Mouse (Mus musculus): ENCODE data around the gene Dusp2.

DNA sequence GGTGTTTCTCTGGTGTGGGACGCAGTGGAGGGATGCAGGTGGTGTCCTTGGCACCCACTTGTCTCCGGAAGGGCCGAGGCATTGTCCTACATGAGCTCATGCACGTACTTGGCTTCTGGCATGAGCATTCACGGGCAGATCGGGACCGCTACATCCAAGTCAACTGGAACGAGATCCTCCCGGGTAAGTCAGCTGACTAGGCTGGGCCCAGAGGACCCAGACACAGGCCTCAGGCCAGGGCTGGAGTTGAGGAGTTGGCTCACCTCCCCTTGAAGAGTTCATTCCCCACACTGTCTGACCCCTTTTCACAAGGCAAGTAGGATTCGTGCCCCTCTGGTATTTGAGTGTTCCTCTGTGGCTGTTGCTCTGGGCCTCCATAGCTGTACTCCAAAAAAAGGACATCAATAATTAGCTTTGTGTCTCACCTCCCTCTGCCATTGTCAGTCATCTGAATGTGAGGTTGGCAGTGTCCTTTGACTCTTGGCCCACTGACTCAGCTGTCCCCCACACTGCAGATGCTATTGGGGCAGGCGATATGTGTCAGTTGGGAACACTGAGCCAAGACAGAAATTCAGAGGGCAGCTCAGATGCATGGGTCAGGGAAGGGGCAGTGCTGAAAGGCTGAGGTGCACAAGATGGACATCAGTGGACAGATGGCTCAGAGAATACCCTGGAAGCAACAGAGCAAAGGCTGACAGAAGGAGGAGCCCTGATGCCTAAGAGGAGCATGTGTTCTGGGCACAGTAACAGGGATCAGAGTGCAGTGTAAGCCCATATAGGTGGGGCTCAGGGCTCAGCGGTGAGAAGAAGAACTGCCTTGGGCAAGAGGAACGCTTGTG is 11.4 kb downstream of the Dusp2 start:
- no peak for TF ChIP-seq CTCF (IDR thresholded peaks at IDR 0.05; ENCODE audit: low read depth)
- TF ChIP-seq EP300 (IDR thresholded peaks at IDR 0.05; ENCODE audit: low read depth) = no peak

All from liver, postnatal 0 days (tissue).